Mouse (Mus musculus) ovary, adult 10 weeks (tissue): ENCODE results near the gene Tnfsf12. TPM values are rescaled to one million over a fixed set of nuclear protein-coding genes. Genes with fewer than 3 reads are reported as not detected.

Source experiments
- polyA plus RNA-seq: library from polyadenylated mRNA; stranded (reverse); fragments of 350-450 nt; fragmentation: Illumina TruSeq; extraction: RNeasy Lipid Tissue Mini Kit (QIAGEN cat#74804); gene quantifications from one replicate; pipeline ENCODE4 v1.2.3, GENCODE M21; 2014

Gene Tnfsf12
- 4.0 TPM for polyA plus RNA-seq

DNA sequence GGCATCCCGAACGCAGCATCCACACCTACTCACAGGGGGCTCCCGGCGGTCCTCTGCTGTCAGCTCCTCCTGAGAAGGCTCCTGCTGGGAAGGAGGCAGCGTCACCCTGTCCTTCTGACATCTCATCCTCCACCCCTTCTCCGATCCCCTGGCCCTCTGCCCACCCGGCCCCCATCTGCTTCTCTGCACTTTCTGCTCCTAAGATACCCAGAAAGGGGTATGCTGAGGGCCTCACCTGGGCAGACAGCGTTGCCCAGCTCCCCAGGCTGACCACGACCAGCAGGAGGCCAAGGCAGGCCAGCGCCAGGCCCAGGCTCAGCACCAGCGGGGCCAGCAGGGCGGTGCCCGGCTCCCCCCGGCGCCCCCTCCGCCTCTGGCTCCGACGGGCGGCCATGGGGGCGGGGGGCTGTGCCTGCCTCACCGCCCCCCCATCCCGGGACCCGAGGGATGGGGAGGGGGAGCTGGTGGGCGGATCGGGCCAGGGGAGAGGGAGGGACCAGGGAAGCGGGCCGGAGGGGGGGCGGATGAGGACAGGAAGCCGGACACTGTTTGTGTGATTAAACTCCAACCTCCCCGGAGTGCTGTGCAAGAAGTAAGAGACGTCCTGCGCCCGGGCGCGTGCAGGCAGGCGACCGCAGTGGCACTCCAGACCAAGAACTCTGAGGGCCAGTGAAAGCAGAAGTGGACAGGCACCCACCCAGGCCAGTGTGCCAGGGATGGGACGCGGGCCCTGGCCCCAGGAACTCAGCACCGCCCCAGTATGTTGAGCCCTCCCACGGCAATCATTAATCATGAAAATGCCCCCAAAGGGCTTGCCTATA, at the start of gene Tnfsf12, which contains the start of gene Tnfsfm13:
Gene Tnfsf12 (minus strand): TSS at position 489 of the 821 bp plus-strand sequence.
Gene Tnfsfm13 (minus strand): TSS at position 738 of the 821 bp plus-strand sequence.

GRCm38 (mm10) chr11:69685526-69686148, 10.0 kb downstream of the Tnfsf12 start, which contains the start of gene Tnfsf13:
TSS of gene Tnfsf13 (minus strand) at chr11:69685784.

DNA sequence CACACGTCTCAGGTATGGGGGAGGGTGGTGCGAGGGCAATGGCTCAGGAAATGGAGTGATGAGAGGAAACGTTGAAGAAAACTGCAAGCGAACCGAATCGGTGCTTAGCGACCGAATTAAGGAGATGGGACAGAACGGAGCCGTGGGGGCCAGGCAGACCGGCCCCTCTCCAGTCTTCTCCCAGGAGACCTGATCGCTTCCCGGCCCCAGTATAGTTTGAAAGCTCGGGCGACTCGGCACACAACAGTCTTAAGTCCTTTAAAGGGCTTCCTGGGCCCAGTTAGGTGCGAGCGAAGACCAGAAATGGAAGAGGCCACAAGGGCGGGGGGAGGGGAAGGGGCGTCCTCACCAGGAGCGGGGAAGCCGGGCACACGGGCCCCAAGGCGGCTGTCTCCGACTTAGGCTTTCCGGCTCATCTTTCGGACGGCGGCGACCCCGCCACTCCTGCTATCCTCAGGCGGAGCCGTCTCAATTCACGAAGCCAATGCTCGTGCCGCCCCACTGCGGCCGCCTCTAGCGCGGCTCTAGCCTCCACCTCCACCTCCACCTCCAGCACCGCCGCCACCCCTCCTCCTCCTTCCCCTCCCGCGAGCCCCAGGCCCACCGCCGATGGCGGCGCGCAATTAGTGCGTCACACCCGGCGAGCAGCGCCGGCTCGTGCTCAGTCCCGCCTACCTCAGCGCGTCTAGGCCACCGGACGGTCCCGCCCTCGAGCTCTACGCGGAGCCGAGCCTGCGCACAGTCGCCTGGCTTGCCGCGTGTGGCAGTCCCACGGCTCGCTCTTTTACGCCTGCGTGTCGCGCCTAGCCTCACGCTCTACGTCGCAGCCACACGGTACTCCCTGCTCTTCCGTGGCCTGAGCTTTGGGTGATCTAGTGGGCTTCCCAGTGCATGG, 14.1 kb downstream of the Tnfsf12 start, which contains the start of gene Senp3:
Gene Senp3 (minus strand): TSS at position 771 of the 895 bp plus-strand sequence.

GRCm38 (mm10) chr11:69672211-69672706, 23.4 kb downstream of the Tnfsf12 start, which contains the start of gene Eif4a1:
TSS of gene Eif4a1 (minus strand) at chr11:69672423.

DNA sequence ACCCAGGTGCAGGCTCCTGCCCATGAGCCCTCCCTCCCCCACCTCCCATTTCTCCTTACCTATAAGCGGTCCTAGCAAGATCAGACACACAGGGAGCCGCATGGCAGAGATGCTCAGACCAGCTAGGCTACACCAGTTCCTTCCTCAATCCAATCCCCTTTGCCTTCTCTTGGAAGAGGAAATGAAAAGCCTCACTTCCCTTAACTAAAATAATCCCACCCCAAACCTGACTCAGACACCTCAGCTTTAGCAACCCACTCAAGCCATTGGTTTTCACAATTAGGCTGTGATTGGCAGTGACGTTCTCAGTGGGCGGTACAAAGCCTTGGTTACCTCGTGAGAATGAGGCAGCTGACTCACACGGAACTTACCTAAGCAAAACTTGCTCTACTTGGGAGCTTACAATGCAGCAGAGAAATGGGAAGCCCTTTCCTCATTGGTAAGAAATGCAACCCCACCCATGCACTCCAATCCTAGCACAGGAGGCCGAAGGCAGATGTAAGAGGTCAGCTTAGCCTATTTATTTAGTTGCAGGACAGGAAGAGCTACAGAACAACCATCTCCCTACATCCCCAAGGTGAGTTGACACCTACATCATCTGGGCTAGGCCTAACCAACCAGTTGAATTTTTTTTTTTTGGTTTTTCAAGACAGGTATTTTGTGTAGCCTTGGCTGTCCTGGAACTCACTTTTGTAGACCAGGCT, 29.5 kb downstream of the Tnfsf12 start, which contains the start of gene Cd68:
Gene Cd68 (minus strand): TSS at position 193 of the 704 bp plus-strand sequence.

GRCm38 (mm10) chr11:69662213-69662966, 33.3 kb downstream of the Tnfsf12 start, which contains the start of gene Mpdu1:
TSS of gene Mpdu1 (minus strand) at chr11:69662642.

DNA sequence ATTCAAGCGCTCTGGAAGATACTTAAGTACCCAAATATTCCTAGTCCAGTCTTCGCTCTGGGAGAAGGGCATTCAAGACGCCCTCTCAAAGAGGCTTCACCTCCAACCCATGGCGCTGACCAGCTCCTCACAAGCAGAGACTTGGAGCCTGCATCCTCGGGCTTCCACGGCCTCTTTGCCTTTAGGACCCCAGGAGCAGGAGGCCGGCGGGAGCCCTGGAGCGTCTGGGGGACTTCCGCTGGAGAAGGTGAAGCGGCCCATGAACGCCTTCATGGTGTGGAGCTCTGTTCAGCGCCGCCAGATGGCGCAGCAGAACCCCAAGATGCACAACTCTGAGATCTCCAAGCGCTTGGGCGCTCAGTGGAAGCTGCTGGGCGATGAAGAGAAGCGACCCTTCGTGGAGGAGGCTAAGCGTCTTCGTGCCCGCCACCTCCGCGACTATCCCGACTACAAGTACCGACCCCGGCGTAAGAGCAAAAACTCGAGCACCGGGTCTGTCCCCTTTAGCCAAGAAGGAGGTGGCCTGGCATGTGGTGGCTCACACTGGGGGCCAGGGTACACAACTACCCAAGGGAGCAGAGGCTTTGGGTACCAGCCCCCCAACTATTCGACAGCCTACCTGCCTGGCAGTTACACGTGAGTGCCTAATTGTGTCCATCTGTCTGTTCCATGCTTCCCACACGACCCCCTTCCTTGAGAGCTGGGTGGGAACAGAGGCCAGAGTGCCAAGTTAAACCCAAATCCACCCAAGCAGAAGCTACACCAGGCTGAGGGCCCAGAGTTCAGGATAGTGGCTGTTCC, 40.2 kb downstream of the Tnfsf12 start, which contains the start of gene Sox15:
Gene Sox15 (plus strand): TSS at position 51 of the 801 bp plus-strand sequence.

Other genes starting within 250 kb of the Tnfsf12 start
- 0.48 TPM for gene Dnah2, start 146.7 kb downstream of the Tnfsf12 start, polyA plus RNA-seq
- gene Efnb3, start 135.6 kb downstream of the Tnfsf12 start, polyA plus RNA-seq: 1.6 TPM
- 1.1 TPM for gene Wrap53, start 115.6 kb downstream of the Tnfsf12 start, polyA plus RNA-seq
- gene Trp53, start 115.5 kb downstream of the Tnfsf12 start, polyA plus RNA-seq: 9.2 TPM
- 165 TPM for gene Atp1b2, start 89.9 kb downstream of the Tnfsf12 start, polyA plus RNA-seq
- 0.66 TPM for gene Shbg, start 77.9 kb downstream of the Tnfsf12 start, polyA plus RNA-seq
- gene Sat2, start 73.8 kb downstream of the Tnfsf12 start, polyA plus RNA-seq: 4.7 TPM
- gene Fxr2, start 62.9 kb downstream of the Tnfsf12 start, polyA plus RNA-seq: 11.1 TPM
- not detected for gene Sox15, start 40.5 kb downstream of the Tnfsf12 start, polyA plus RNA-seq
- gene Mpdu1, start 33.2 kb downstream of the Tnfsf12 start, polyA plus RNA-seq: 13.0 TPM
- 9.4 TPM for gene Cd68, start 29.7 kb downstream of the Tnfsf12 start, polyA plus RNA-seq
- 723 TPM for gene Eif4a1, start 23.4 kb downstream of the Tnfsf12 start, polyA plus RNA-seq
- gene Senp3, start 13.8 kb downstream of the Tnfsf12 start, polyA plus RNA-seq: 55.2 TPM
- gene Tnfsf13, start 10.1 kb downstream of the Tnfsf12 start, polyA plus RNA-seq: 10.7 TPM
- 2.3 TPM for gene Tnfsfm13, start 249 bp upstream of the Tnfsf12 start, polyA plus RNA-seq
- 38.0 TPM for gene Polr2a, start 62.8 kb upstream of the Tnfsf12 start, polyA plus RNA-seq
- gene Slc35g3, start 66.1 kb upstream of the Tnfsf12 start, polyA plus RNA-seq: 0.48 TPM
- 26.4 TPM for gene Zbtb4, start 70.1 kb upstream of the Tnfsf12 start, polyA plus RNA-seq
- 3.4 TPM for gene Chrnb1, start 100.1 kb upstream of the Tnfsf12 start, polyA plus RNA-seq
- 7.0 TPM for gene Fgf11, start 106.0 kb upstream of the Tnfsf12 start, polyA plus RNA-seq
- 1.2 TPM for gene Tmem102, start 109.8 kb upstream of the Tnfsf12 start, polyA plus RNA-seq
- gene Gm39566, start 119.4 kb upstream of the Tnfsf12 start, polyA plus RNA-seq: not detected
- not detected for gene Spem2, start 122.6 kb upstream of the Tnfsf12 start, polyA plus RNA-seq
- gene Spem1, start 126.3 kb upstream of the Tnfsf12 start, polyA plus RNA-seq: not detected
- 1.4 TPM for gene Nlgn2, start 141.9 kb upstream of the Tnfsf12 start, polyA plus RNA-seq
- gene Tmem256, start 142.7 kb upstream of the Tnfsf12 start, polyA plus RNA-seq: 16.6 TPM
- 1.2 TPM for gene Plscr3, start 150.5 kb upstream of the Tnfsf12 start, polyA plus RNA-seq
- gene Tnk1, start 162.9 kb upstream of the Tnfsf12 start, polyA plus RNA-seq: 0.26 TPM
- not detected for gene Tmem95, start 182.2 kb upstream of the Tnfsf12 start, polyA plus RNA-seq
- gene Kctd11, start 185.6 kb upstream of the Tnfsf12 start, polyA plus RNA-seq: 2.4 TPM
- gene Acap1, start 199.7 kb upstream of the Tnfsf12 start, polyA plus RNA-seq: not detected
- gene 2810408A11Rik, start 205.1 kb upstream of the Tnfsf12 start, polyA plus RNA-seq: 2.4 TPM
- gene Neurl4, start 205.2 kb upstream of the Tnfsf12 start, polyA plus RNA-seq: 4.1 TPM
- 21.7 TPM for gene Gps2, start 218.0 kb upstream of the Tnfsf12 start, polyA plus RNA-seq
- gene Eif5a, start 226.1 kb upstream of the Tnfsf12 start, polyA plus RNA-seq: 199 TPM
- 6.4 TPM for gene Ybx2, start 239.9 kb upstream of the Tnfsf12 start, polyA plus RNA-seq